Mouse (Mus musculus) urinary bladder, postnatal 25 days (tissue): Measurements from ENCODE around the gene A030003K21Rik.

Experiments used
- DNase-seq: peaks from one replicate; pipeline ENCODE4 v3.0.0; 2022; ENCODE audit warnings: low spot score

Gene A030003K21Rik

DNA sequence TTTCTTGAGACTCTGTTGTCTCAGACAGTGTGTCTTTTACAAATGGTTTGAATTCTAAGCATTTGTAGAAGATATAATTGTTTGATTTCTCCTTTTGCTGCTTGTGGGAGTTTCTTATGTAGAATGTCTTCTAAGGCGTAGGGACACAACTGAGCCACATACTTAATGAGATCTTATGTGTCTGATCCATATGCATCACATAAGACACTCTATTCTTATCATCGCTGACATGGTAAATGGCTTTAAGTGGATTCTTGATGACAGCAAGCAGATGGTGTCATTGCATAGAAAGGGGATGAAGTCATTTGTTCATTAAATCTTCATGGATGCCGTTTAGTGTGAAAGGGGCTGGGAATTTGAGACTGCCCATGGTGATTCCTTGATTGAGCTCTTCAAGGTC lies 37.3 kb downstream of the A030003K21Rik start:
- no peak for DNase-seq

DNA sequence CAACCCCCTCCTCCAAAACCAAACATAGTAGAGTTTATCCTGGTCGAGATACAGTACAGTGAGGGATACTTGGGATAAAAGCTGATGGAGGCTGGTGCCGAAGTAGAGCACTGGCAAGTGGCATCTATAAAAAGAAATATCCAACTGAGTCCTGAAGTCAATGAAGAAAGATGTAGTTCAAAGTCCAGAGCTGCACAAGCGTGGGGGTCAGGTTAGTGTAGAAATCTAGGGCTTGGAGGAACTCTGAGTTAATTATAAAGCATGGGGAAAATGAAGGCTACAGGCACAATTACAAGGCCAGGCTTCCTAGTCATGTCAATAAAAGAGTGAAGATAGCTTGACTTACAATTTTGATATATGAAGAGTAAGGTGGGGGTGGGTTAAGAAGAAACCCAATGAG lies 42.0 kb downstream of the A030003K21Rik start:
- DNase-seq = no peak

DNA sequence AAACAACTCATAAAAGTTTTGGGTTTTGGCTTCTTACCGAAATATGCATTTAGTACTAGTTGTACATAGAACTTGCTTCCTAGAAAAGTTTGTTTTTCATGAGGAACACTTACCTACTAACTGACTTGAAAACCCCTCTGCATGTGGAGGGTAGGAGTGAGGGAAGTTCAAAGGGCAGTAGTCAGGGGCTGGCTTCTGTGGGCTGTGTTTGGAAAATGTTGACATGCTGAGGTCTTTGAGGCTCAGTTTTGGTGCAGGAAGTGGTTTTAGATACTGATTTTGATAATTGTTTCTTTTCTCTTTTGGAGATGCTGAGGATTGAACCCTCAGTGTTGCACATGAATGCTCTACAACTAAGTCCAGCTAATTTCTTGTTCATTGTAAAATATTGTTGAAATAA lies 42.6 kb downstream of the A030003K21Rik start:
- DNase-seq = no peak

DNA sequence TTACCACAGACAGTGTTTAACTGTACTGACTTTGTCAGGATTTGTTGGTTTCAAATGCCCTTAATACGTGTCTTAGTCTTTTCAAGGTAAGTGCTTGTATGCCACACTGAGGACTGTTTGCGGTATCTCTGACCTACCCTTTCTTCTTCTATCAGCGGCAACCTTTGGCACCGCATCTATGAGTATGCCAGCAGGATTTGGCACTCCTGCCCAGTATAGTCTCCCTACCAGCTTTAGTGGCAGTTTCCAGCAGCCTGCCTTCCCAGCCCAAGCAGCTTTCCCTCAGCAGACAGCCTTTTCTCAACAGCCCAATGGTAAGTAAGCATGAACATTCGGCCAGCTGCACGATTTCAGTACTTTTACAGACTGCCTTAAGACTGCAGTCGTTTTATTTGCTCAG lies 49.9 kb downstream of the A030003K21Rik start:
- DNase-seq = no peak
